Mouse (Mus musculus): Measurements from ENCODE around the gene Gm21988. TPM values are rescaled to one million over a fixed set of nuclear protein-coding genes. Genes with fewer than 3 reads are reported as not detected.

Gene Gm21988
- total RNA-seq (2012; rRNA removed) = 2.6 and 3.5 TPM in 2 replicates
- total RNA-seq (2014; rRNA removed) = 0.98 TPM in 1 of 2 replicates, not detected in the other
- 1.4 and 2.7 TPM in 2 replicates for polyA plus RNA-seq (2012; ENCODE audit: insufficient read length, low read depth)

- dilution Hi-C loops (cut with MboI; ENCODE audit: extremely low pct_ligation_motif_present, extremely low pct_unique_long_range_greater_than_20kb, low sequenced_read_pairs) (no loop called here), in situ Hi-C loops (cut with MboI; ENCODE audit: low pct_ligation_motif_present, low pct_unique_long_range_greater_than_20kb, low sequenced_read_pairs) (loop anchor here (25.0 kb wide), 2 partner anchors 373 to 523 kb away; partner anchors contain the start of genes 4930544D05Rik, Chrne and Zfp3)
- H3K36me3 ChIP-seq (replicated peaks in 1 of 2; ENCODE audit: control insufficient read depth in 1 of 2, insufficient read depth in 1 of 2, low read length in 1 of 2) = peaks cover 9 to 18% of the 10 kb centered on the region in 2 experiments
- H3K4me1 ChIP-seq (ENCODE audit: control insufficient read depth in 1 of 2, insufficient read depth in 2 of 2) = peaks cover 4 to 22% of the 10 kb centered on the region in 2 experiments
- peak within 1 kb of the TSS; percentile 68 for H3K9ac ChIP-seq (ENCODE audit: insufficient read depth, low read depth)
- H3K4me2 ChIP-seq (ENCODE audit: insufficient read depth, low read depth, poor library complexity, severe bottlenecking) = peak within 1 kb of the TSS; percentile 93
- DNase-seq (ENCODE audit: extremely low read depth) = peak; percentile 86
- peak within 1 kb of the TSS; percentile 77 to 96 (median 79) for H3K4me3 ChIP-seq (replicated peaks in 1 of 3; ENCODE audit: low read depth in 2 of 3, low read length in 2 of 3, poor library complexity in 1 of 3)
- TF ChIP-seq UBTF (IDR thresholded peaks at IDR 0.05; ENCODE audit: low read depth, low read length) (no peak), MAFK (IDR thresholded peaks at IDR 0.05; ENCODE audit: insufficient replicate concordance, low read length) (0 out of 2 replicates have a peak, but pooled peaks have one; percentile 2), USF2 (conservative IDR thresholded peaks at IDR 0.05; ENCODE audit: low read depth, low read length) (peak; percentile 99), SIN3A (IDR thresholded peaks at IDR 0.05; ENCODE audit: low read length) (peak; percentile 100), E2F4 (IDR thresholded peaks at IDR 0.05; ENCODE audit: insufficient replicate concordance, low read depth, low read length) (no peak), ELF1 (IDR thresholded peaks at IDR 0.05; ENCODE audit: low read depth, low read length) (peak; percentile 84), TCF12 (IDR thresholded peaks at IDR 0.05; ENCODE audit: low read depth, low read length) (peak; percentile 39; the same call in 1 of the 2 replicates), ZKSCAN1 (IDR thresholded peaks at IDR 0.05; ENCODE audit: borderline replicate concordance, low read depth, low read length) (no peak), CHD2 (IDR thresholded peaks at IDR 0.05; ENCODE audit: low read length) (no peak), CTCF (conservative IDR thresholded peaks at IDR 0.05 in 1 of 2, IDR thresholded peaks at IDR 0.05 in 1 of 2; ENCODE audit: low read depth in 2 of 2, low read length in 2 of 2) (no peak), HCFC1 (IDR thresholded peaks at IDR 0.05; ENCODE audit: low read depth, low read length) (peak; percentile 80), MEF2A (IDR thresholded peaks at IDR 0.05; ENCODE audit: borderline replicate concordance, low read depth, low read length) (no peak), RAD21 (IDR thresholded peaks at IDR 0.05; ENCODE audit: low read depth, low read length) (no peak), ZNF384 (IDR thresholded peaks at IDR 0.05; ENCODE audit: low read depth, low read length) (no peak), KAT2A (IDR thresholded peaks at IDR 0.05; ENCODE audit: insufficient replicate concordance, low read length) (0 out of 2 replicates have a peak, but pooled peaks have one; percentile 20), MXI1 (IDR thresholded peaks at IDR 0.05; ENCODE audit: low read depth, low read length) (peak; percentile 63), IRF4 (IDR thresholded peaks at IDR 0.05; ENCODE audit: low read depth, low read length) (peak; percentile 71), USF1 (IDR thresholded peaks at IDR 0.05; ENCODE audit: low read depth, low read length) (peak; percentile 98), JUND (conservative IDR thresholded peaks at IDR 0.05; ENCODE audit: low read depth, low read length) (no peak), NELFE (IDR thresholded peaks at IDR 0.05; ENCODE audit: low read depth, low read length) (peak; percentile 25), CHD1 (IDR thresholded peaks at IDR 0.05; ENCODE audit: low read depth, low read length) (peak; percentile 100), MYC (IDR thresholded peaks at IDR 0.05; ENCODE audit: low read depth, low read length) (no peak), POLR2AphosphoS2 (IDR thresholded peaks at IDR 0.05; ENCODE audit: low read depth, low read length) (no peak), MAX (IDR thresholded peaks at IDR 0.05; ENCODE audit: low read length) (peak; percentile 97), ZMIZ1 (IDR thresholded peaks at IDR 0.05; ENCODE audit: low read depth, low read length) (no peak; the same call in 1 of the 2 replicates), RCOR1 (conservative IDR thresholded peaks at IDR 0.05; ENCODE audit: low read depth, low read length) (no peak; the same call in 1 of the 2 replicates), SMC3 (IDR thresholded peaks at IDR 0.05; ENCODE audit: low read depth, low read length) (no peak), GABPA (IDR thresholded peaks at IDR 0.05; ENCODE audit: insufficient replicate concordance, low read depth, low read length) (no peak; the same call in 1 of the 2 replicates), ETS1 (conservative IDR thresholded peaks at IDR 0.05; ENCODE audit: low read depth, low read length) (peak; percentile 56), NRF1 (IDR thresholded peaks at IDR 0.05; ENCODE audit: low read depth, low read length) (peak; percentile 48; the same call in 1 of the 2 replicates), MAZ (IDR thresholded peaks at IDR 0.05; ENCODE audit: low read depth, low read length) (peak; percentile 89; the same call in 1 of the 2 replicates), EP300 (IDR thresholded peaks at IDR 0.05; ENCODE audit: low read length) (no peak), TBP (conservative IDR thresholded peaks at IDR 0.05; ENCODE audit: low read depth, low read length) (peak; percentile 69; the same call in 1 of the 2 replicates), POLR2A (IDR thresholded peaks at IDR 0.05; ENCODE audit: low read depth, low read length) (peak; percentile 49), PAX5 (IDR thresholded peaks at IDR 0.05; ENCODE audit: low read length) (no peak), BHLHE40 (IDR thresholded peaks at IDR 0.05; ENCODE audit: low read depth, low read length) (peak; percentile 95), JUN (IDR thresholded peaks at IDR 0.05; ENCODE audit: insufficient read depth, low read depth, low read length) (no peak), ZC3H11A (IDR thresholded peaks at IDR 0.05; ENCODE audit: low read depth, low read length) (no peak)
- H3K9me3 ChIP-seq (replicated peaks; ENCODE audit: low read length) = no peaks in the 10 kb centered on the region
- H3K79me2 ChIP-seq (replicated peaks; ENCODE audit: control insufficient read depth, extremely low read depth, insufficient read depth, poor library complexity, severe bottlenecking) = peaks cover 12% of the 10 kb centered on the region
- peak within 1 kb of the TSS; percentile 78 for H3K27ac ChIP-seq (ENCODE audit: insufficient read depth, low read depth)
- H3K27me3 ChIP-seq (replicated peaks) = peaks cover 14% of the 10 kb centered on the region
These were observed at the start of gene Gm21988, which contains the start of gene Rnasek for GRCm38 (mm10) chr11:70239541-70240279. TSS of gene Gm21988 (minus strand) at chr11:70239830. TSS of gene Rnasek (minus strand) at chr11:70239842.
